Mouse (Mus musculus): ENCODE measurements around the gene 6330409D20Rik. TPM values are rescaled to one million over a fixed set of nuclear protein-coding genes. Genes with fewer than 3 reads are reported as not detected.

6330409D20Rik gene
- polyA plus RNA-seq, 1 experiment from 2014 or later: not detected

DNA sequence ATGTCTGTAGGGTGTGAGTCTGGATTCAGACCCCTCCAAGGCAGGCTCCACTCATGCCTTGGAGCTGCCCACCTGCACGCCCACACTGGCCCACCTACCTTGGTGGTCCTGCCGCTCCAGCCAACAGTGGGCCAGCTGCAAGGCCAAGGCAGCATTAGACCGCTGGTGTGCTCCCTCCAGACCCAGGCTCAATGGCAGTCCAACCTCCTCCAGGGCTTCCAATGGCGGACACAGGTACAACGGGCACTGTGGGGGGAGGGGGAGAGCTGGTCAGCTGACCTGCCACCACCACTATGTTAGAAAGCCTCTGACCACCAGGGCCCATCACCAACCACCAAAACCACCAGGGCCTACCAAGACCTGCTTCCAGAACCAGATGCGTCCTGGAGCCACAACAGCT lies 54.2 kb downstream of the 6330409D20Rik start:
- Histone ChIP-seq H3K4me2 (ENCODE audit: low read depth, low read length) (no peak overlapping the region), H3K36me3 (ENCODE audit: control insufficient read depth, insufficient read depth, low read length) (peaks cover 21% of the 10 kb centered on the region), H3K27me3 (replicated peaks; ENCODE audit: control insufficient read depth, insufficient read depth, low read length) (no peaks in the 10 kb centered on the region), H3K9me3 (ENCODE audit: control insufficient read depth, low read length) (no peaks in the 10 kb centered on the region), H3K4me3 (ENCODE audit: low read length) (no peak overlapping the region), H3K4me1 (ENCODE audit: control insufficient read depth, insufficient read depth, low read length) (peaks cover 20% of the 10 kb centered on the region), H3K9ac (ENCODE audit: low read depth, low read length) (0 out of 2 replicates have a peak overlapping the region, but pooled peaks have one; percentile 24), H3K27ac (ENCODE audit: low read length) (peak overlapping the region; percentile 52; the same call in 1 of the 2 replicates)
- WGBS: 86% methylated on average over 6 of the region's 6 CpGs
- ATAC-seq: no peak

DNA sequence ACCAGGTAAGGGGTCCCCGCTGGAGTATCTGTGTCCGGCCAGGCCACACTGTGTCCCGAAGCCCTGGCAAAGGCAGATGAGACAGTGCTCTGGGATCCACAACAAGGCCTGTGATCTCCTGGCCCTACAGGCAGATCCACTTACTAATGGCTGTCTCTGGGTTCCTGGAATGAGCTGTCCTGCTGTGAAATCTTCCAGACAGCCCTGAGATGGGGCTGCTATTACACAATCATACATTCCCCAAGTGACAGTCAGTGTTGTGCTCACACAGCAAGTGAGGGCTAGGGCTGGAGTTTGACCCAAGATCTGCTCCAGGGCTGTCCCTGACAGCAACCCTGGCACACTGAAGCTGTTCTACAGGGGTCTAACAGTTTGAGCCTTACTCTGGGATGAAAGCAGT lies 55.0 kb downstream of the 6330409D20Rik start:
- ATAC-seq: peak; percentile 39; the same call in 1 of the 2 replicates

DNA sequence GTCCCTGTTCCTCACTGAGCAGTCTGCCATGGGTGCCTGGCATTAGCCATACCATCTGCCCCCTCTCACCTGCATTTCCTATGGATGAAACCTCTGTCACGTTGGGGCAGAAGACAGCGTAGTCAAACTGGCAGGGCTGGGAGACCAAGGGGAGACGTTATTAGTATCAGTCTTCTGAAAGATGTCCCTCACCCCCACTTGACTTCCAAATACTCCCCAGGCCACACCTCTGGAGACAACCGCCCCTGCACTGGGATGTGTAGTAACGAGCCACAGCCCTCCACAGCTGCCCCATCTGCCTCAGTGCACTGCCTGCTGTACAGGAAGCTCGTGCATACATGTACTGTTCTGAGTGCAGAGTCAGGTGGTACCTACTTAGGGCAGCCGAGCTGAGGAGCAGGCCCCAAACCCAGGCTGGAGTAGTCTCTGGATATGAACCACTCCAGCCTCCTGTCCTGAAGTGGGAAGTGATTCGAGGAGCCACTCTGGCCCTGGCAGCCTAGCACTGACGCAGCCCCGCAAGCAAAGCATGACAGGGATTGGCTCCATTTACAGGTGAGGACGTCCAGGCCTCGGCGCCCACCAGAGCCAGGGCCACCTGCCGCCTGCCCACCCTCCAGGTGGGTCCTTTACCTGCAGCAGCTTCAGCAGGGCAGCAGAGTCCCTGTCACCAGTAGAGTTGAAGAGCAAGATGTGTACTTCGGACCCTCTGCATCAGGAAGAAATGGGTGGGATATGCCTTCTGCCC lies 56.0 kb downstream of the 6330409D20Rik start:
- Histone ChIP-seq H3K9me3 (ENCODE audit: control insufficient read depth, low read length) (no peaks in the 10 kb centered on the region), H3K4me3 (ENCODE audit: low read length) (no peak overlapping the region), H3K36me3 (ENCODE audit: control insufficient read depth, insufficient read depth, low read length) (peaks cover 21% of the 10 kb centered on the region), H3K4me1 (ENCODE audit: control insufficient read depth, insufficient read depth, low read length) (peaks cover 28% of the 10 kb centered on the region), H3K4me2 (ENCODE audit: low read depth, low read length) (no peak overlapping the region), H3K9ac (ENCODE audit: low read depth, low read length) (no peak overlapping the region), H3K27me3 (replicated peaks; ENCODE audit: control insufficient read depth, insufficient read depth, low read length) (no peaks in the 10 kb centered on the region), H3K27ac (ENCODE audit: low read length) (no peak overlapping the region; the same call in 1 of the 2 replicates)
- WGBS: 88% methylated on average over 15 of the region's 15 CpGs
- no peak for ATAC-seq

More for the DNA sequence above, 55.0 kb downstream of the 6330409D20Rik start:
- Histone ChIP-seq H3K27me3 (replicated peaks; ENCODE audit: control insufficient read depth, insufficient read depth, low read length) (no peaks in the 10 kb centered on the region), H3K27ac (ENCODE audit: low read length) (peak overlapping the region; percentile 52), H3K4me1 (ENCODE audit: control insufficient read depth, insufficient read depth, low read length) (peaks cover 22% of the 10 kb centered on the region), H3K36me3 (ENCODE audit: control insufficient read depth, insufficient read depth, low read length) (peaks cover 21% of the 10 kb centered on the region), H3K9ac (ENCODE audit: low read depth, low read length) (no peak overlapping the region; the same call in 1 of the 2 replicates), H3K4me3 (ENCODE audit: low read length) (no peak overlapping the region), H3K9me3 (ENCODE audit: control insufficient read depth, low read length) (no peaks in the 10 kb centered on the region), H3K4me2 (ENCODE audit: low read depth, low read length) (no peak overlapping the region)
- WGBS: 81% methylated on average over 3 of the region's 3 CpGs

DNA sequence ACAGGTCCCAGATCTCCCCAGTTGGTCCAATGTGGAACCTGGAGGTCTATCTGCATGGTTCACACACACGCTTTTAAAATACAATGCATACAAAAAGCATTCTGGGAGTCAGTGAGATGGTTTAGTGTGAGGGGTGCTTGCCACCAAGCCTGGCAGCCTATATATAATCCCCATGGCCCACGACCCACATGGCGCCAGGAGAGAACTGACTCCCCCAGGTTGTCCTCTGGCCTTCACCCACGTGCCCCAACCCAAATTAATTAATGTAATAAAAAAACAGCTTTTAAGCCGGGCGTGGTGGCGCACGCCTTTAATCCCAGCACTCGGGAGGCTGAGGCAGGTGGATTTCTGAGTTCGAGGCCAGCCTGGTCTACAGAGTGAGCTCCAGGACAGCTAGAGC lies 57.1 kb downstream of the 6330409D20Rik start:
- ATAC-seq: no peak
- Histone ChIP-seq H3K36me3 (ENCODE audit: control insufficient read depth, insufficient read depth, low read length) (peaks cover 21% of the 10 kb centered on the region), H3K9ac (ENCODE audit: low read depth, low read length) (no peak overlapping the region), H3K27ac (ENCODE audit: low read length) (no peak overlapping the region), H3K9me3 (ENCODE audit: control insufficient read depth, low read length) (no peaks in the 10 kb centered on the region), H3K27me3 (replicated peaks; ENCODE audit: control insufficient read depth, insufficient read depth, low read length) (no peaks in the 10 kb centered on the region), H3K4me3 (ENCODE audit: low read length) (no peak overlapping the region), H3K4me1 (ENCODE audit: control insufficient read depth, insufficient read depth, low read length) (peaks cover 35% of the 10 kb centered on the region), H3K4me2 (ENCODE audit: low read depth, low read length) (no peak overlapping the region)
- 89% methylated on average over 10 of the region's 10 CpGs for WGBS

DNA sequence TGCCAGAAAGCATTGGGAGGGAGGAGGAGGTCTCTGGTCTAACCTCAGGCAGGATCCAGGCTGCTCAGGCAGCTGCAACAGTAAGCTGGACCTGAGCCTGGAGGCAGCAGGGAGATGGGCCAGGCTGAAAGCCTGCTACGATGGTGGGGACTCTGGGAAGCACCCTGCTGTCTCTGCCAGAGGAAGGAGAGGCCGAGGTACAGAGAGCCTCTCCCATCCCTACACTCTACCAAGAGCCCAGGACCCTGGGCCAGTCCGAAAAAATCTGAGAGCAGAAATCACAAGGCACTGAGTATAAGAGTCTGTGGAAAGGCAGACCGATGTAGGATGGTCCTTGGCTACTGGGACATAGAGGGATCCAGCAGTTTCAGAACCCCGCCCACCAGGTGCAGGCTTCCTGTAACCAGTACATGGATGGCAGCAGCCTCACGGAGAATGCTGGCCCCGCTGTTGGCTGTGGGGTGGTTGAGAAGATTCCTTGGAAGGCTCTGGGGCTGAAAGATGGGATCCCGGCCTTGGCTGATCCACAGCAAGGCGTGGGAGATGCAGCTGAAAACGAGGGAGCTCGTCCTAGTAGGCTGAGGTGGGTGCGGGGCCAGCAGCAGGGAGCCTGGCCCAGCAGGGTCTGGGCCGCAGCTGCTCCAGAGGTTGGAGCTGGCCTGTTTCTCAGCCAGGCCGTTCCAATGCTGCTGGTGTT lies 57.9 kb downstream of the 6330409D20Rik start:
- Histone ChIP-seq H3K9me3 (ENCODE audit: control insufficient read depth, low read length) (no peaks in the 10 kb centered on the region), H3K36me3 (ENCODE audit: control insufficient read depth, insufficient read depth, low read length) (peaks cover 19% of the 10 kb centered on the region), H3K9ac (ENCODE audit: low read depth, low read length) (no peak overlapping the region), H3K27ac (ENCODE audit: low read length) (peak overlapping the region; percentile 9), H3K4me3 (ENCODE audit: low read length) (no peak overlapping the region), H3K27me3 (replicated peaks; ENCODE audit: control insufficient read depth, insufficient read depth, low read length) (no peaks in the 10 kb centered on the region), H3K4me1 (ENCODE audit: control insufficient read depth, insufficient read depth, low read length) (peaks cover 36% of the 10 kb centered on the region), H3K4me2 (ENCODE audit: low read depth, low read length) (no peak overlapping the region)
- WGBS: 78% methylated on average over 14 of the region's 14 CpGs
- ATAC-seq: no peak

MicroRNA genes within 50 kb of the gene (microRNA counts, 519-probe panel; counts per million panel counts)
- 1,434 counts per million, percentile 11 among the panel's probes with 10 or more counts for microRNA mmu-miR-2861

Small RNA genes within 50 kb of the gene (microRNA-seq; reads per million reads assigned to microRNA genes)
- gene Mir2861 (not detected), gene Mir3960 (not detected), gene Mir8093 (not detected)

Other genes starting within 250 kb of the 6330409D20Rik start
- 7.6 and 9.4 TPM in 2 replicates for gene Fam102a, start 205.7 kb downstream of the 6330409D20Rik start, polyA plus RNA-seq (2015; fragmentation: Nextera tagmentation; extraction: Ambion mirVana)
- gene Dpm2, start 170.2 kb downstream of the 6330409D20Rik start, polyA plus RNA-seq (2015; fragmentation: Nextera tagmentation; extraction: Ambion mirVana): 123 and 128 TPM in 2 replicates
- gene Pip5kl1, start 166.2 kb downstream of the 6330409D20Rik start, polyA plus RNA-seq (2015; fragmentation: Nextera tagmentation; extraction: Ambion mirVana): 0.33 and 0.34 TPM in 2 replicates
- not detected in 2 replicates for gene 9430097D07Rik, start 165.3 kb downstream of the 6330409D20Rik start, polyA plus RNA-seq (2015; fragmentation: Nextera tagmentation; extraction: Ambion mirVana)
- gene St6galnac4, start 153.9 kb downstream of the 6330409D20Rik start, polyA plus RNA-seq (2015; fragmentation: Nextera tagmentation; extraction: Ambion mirVana): 14.7 and 16.5 TPM in 2 replicates
- gene St6galnac6, start 141.3 kb downstream of the 6330409D20Rik start, polyA plus RNA-seq (2015; fragmentation: Nextera tagmentation; extraction: Ambion mirVana): 12.3 and 15.2 TPM in 2 replicates
- gene Ak1, start 119.3 kb downstream of the 6330409D20Rik start, polyA plus RNA-seq (2015; fragmentation: Nextera tagmentation; extraction: Ambion mirVana): 15.3 and 18.6 TPM in 2 replicates
- 66.8 and 70.3 TPM in 2 replicates for gene Eng, start 94.4 kb downstream of the 6330409D20Rik start, polyA plus RNA-seq (2015; fragmentation: Nextera tagmentation; extraction: Ambion mirVana)
- 29.8 and 32.0 TPM in 2 replicates for gene Fpgs, start 36.9 kb downstream of the 6330409D20Rik start, polyA plus RNA-seq (2015; fragmentation: Nextera tagmentation; extraction: Ambion mirVana)
- 83.4 and 86.0 TPM in 2 replicates for gene Cdk9, start 27.9 kb downstream of the 6330409D20Rik start, polyA plus RNA-seq (2015; fragmentation: Nextera tagmentation; extraction: Ambion mirVana)
- 26.1 and 26.5 TPM in 2 replicates for gene Sh2d3c, start 20.0 kb downstream of the 6330409D20Rik start, polyA plus RNA-seq (2015; fragmentation: Nextera tagmentation; extraction: Ambion mirVana)
- gene Tor2a, start 16.2 kb upstream of the 6330409D20Rik start, polyA plus RNA-seq (2015; fragmentation: Nextera tagmentation; extraction: Ambion mirVana): 73.1 and 74.0 TPM in 2 replicates
- 0.32 and 0.34 TPM in 2 replicates for gene Ttc16, start 34.6 kb upstream of the 6330409D20Rik start, polyA plus RNA-seq (2015; fragmentation: Nextera tagmentation; extraction: Ambion mirVana)
- 5.4 and 6.3 TPM in 2 replicates for gene Ptrh1, start 34.8 kb upstream of the 6330409D20Rik start, polyA plus RNA-seq (2015; fragmentation: Nextera tagmentation; extraction: Ambion mirVana)
- gene Cfap157, start 43.4 kb upstream of the 6330409D20Rik start, polyA plus RNA-seq (2015; fragmentation: Nextera tagmentation; extraction: Ambion mirVana): 0.58 and 1.2 TPM in 2 replicates
- gene Stxbp1, start 106.2 kb upstream of the 6330409D20Rik start, polyA plus RNA-seq (2015; fragmentation: Nextera tagmentation; extraction: Ambion mirVana): 18.1 TPM in 2 replicates
- 35.4 and 37.8 TPM in 2 replicates for gene Fam129b, start 135.1 kb upstream of the 6330409D20Rik start, polyA plus RNA-seq (2015; fragmentation: Nextera tagmentation; extraction: Ambion mirVana)
- 141 and 162 TPM in 2 replicates for gene Rpl12, start 220.5 kb upstream of the 6330409D20Rik start, polyA plus RNA-seq (2015; fragmentation: Nextera tagmentation; extraction: Ambion mirVana)
- 6.8 and 7.8 TPM in 2 replicates for gene Lrsam1, start 220.6 kb upstream of the 6330409D20Rik start, polyA plus RNA-seq (2015; fragmentation: Nextera tagmentation; extraction: Ambion mirVana)
- 21.5 and 26.6 TPM in 2 replicates for gene Slc2a8, start 241.1 kb upstream of the 6330409D20Rik start, polyA plus RNA-seq (2015; fragmentation: Nextera tagmentation; extraction: Ambion mirVana)